In the genomic region with DNA sequence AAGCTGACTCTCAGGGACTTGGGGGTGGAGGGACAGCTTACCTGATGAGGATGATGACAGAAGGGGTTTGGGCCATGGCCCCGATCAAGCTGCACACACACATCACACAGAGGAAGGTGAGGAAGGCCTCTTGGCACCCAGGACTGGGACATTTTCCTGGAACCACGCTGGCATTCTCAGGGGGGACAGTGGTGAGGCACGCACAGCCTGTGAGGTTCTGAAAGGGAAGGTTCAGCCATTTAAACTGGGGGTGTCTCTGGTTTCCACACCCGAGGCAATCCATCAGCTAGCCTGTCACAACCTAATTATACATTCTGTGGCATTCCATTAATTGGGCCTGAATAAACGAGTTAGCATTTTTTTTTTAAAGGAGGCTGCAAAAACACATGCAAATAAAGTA, we compare ENCODE assay signal across 24 mouse cellular contexts.
DNase-seq lines count a peak whose midpoint lies in the region; ATAC-seq lines count a peak whose summit lies in the region.
"Had no signal": no experiment of that assay in that cellular context is flagged by ENCODE, and none has a peak within 500 bp of the region (broad histone marks: within the 10 kb centered on the region; RNA-seq: fewer than 3 reads in every experiment).

No protein-coding gene starts in this region.

- no peaks in the 10 kb centered on the region for H3K36me3 ChIP-seq in midbrain, embryonic 12.5 days
- H3K36me3 ChIP-seq in midbrain, embryonic 11.5 days (ENCODE audit: control insufficient read depth, insufficient read depth, low read length): no peaks in the 10 kb centered on the region
- H3K36me3 ChIP-seq in forebrain, embryonic 12.5 days (replicated peaks): no peaks in the 10 kb centered on the region
- peaks cover under 1% of the 10 kb centered on the region; the same call in 1 of the 2 replicates for H3K36me3 ChIP-seq in hindbrain, embryonic 13.5 days
- H3K36me3 ChIP-seq in midbrain, embryonic 16.5 days (ENCODE audit: control insufficient read depth, insufficient read depth, low read length): no peaks in the 10 kb centered on the region
- H3K36me3 ChIP-seq in kidney, embryonic 14.5 days (ENCODE audit: control insufficient read depth, insufficient read depth, low read length): no peaks in the 10 kb centered on the region
- H3K36me3 ChIP-seq: embryonic facial prominence, embryonic 13.5 days; G1E; limb, embryonic 12.5 days; liver, embryonic 13.5 days; lung, embryonic 15.5 days had no signal

- H3K4me3 ChIP-seq in midbrain, embryonic 12.5 days: no peak overlapping the region
- H3K4me3 ChIP-seq in midbrain, embryonic 11.5 days (ENCODE audit: low read depth, low read length): no peak overlapping the region
- H3K4me3 ChIP-seq in forebrain, embryonic 12.5 days (replicated peaks): no peak overlapping the region
- no peak overlapping the region for H3K4me3 ChIP-seq in hindbrain, embryonic 13.5 days
- H3K4me3 ChIP-seq in midbrain, embryonic 16.5 days (ENCODE audit: low read depth, low read length): no peak overlapping the region
- no peak overlapping the region for H3K4me3 ChIP-seq in kidney, embryonic 14.5 days (ENCODE audit: low read length)
- H3K4me3 ChIP-seq: embryonic facial prominence, embryonic 13.5 days; heart, embryonic 12.5 days; left cerebral cortex, adult 2 months; limb, embryonic 12.5 days; liver, embryonic 13.5 days; lung, embryonic 15.5 days had no signal

- H3K9me3 ChIP-seq in midbrain, embryonic 12.5 days: no peaks in the 10 kb centered on the region
- H3K9me3 ChIP-seq in midbrain, embryonic 11.5 days (ENCODE audit: control insufficient read depth, low read length): no peaks in the 10 kb centered on the region
- no peaks in the 10 kb centered on the region for H3K9me3 ChIP-seq in forebrain, embryonic 12.5 days
- H3K9me3 ChIP-seq in hindbrain, embryonic 13.5 days: no peaks in the 10 kb centered on the region
- H3K9me3 ChIP-seq in midbrain, embryonic 16.5 days (replicated peaks; ENCODE audit: control insufficient read depth, low read length, poor library complexity, severe bottlenecking): no peaks in the 10 kb centered on the region
- no peaks in the 10 kb centered on the region for H3K9me3 ChIP-seq in kidney, embryonic 14.5 days (ENCODE audit: control insufficient read depth, low read length)
- H3K9me3 ChIP-seq: embryonic facial prominence, embryonic 13.5 days; heart, embryonic 12.5 days; limb, embryonic 12.5 days; liver, embryonic 13.5 days; lung, embryonic 15.5 days had no signal

- peaks cover 16% of the 10 kb centered on the region for H3K4me1 ChIP-seq in midbrain, embryonic 12.5 days
- H3K4me1 ChIP-seq in midbrain, embryonic 11.5 days (ENCODE audit: control insufficient read depth, insufficient read depth, low read length): no peaks in the 10 kb centered on the region
- H3K4me1 ChIP-seq in forebrain, embryonic 12.5 days: peaks cover 22% of the 10 kb centered on the region
- peaks cover 32% of the 10 kb centered on the region for H3K4me1 ChIP-seq in hindbrain, embryonic 13.5 days (replicated peaks)
- H3K4me1 ChIP-seq in midbrain, embryonic 16.5 days (ENCODE audit: control insufficient read depth, insufficient read depth, low read length): peaks cover 12% of the 10 kb centered on the region
- 0 out of 2 replicates have a peak, but pooled peaks cover 6% of the 10 kb centered on the region for H3K4me1 ChIP-seq in kidney, embryonic 14.5 days (ENCODE audit: control insufficient read depth, insufficient read depth, low read length)
- H3K4me1 ChIP-seq: embryonic facial prominence, embryonic 13.5 days; heart, embryonic 12.5 days; liver, embryonic 13.5 days; lung, embryonic 15.5 days had no signal

- ATAC-seq in midbrain, embryonic 12.5 days (ENCODE audit: low FRiP score, low read depth): no peak
- ATAC-seq in midbrain, embryonic 11.5 days (ENCODE audit: low FRiP score): no peak
- ATAC-seq in forebrain, embryonic 12.5 days (ENCODE audit: low FRiP score): peak; percentile 57; the same call in 1 of the 2 replicates
- ATAC-seq in hindbrain, embryonic 13.5 days (ENCODE audit: low FRiP score): peak; percentile 44
- ATAC-seq in midbrain, embryonic 16.5 days: no peak
- no peak for ATAC-seq in kidney, embryonic 14.5 days (ENCODE audit: low FRiP score, low TSS enrichment)
- ATAC-seq: inflammation-experienced regulatory T-cells, adult 6 months had no signal

- 71% methylated on average over 5 of the region's 5 CpGs for WGBS in midbrain, embryonic 12.5 days
- 74% methylated on average over 5 of the region's 5 CpGs for WGBS in midbrain, embryonic 11.5 days
- 46% methylated on average over 5 of the region's 5 CpGs for WGBS in forebrain, embryonic 12.5 days
- WGBS in hindbrain, embryonic 13.5 days: 53% methylated on average over 5 of the region's 5 CpGs
- 44% methylated on average over 5 of the region's 5 CpGs for WGBS in midbrain, embryonic 16.5 days
- WGBS in kidney, embryonic 14.5 days: 74% methylated on average over 5 of the region's 5 CpGs

- DNase-seq in midbrain, embryonic 11.5 days (ENCODE audit: low spot score, missing footprints): no peak
- DNase-seq in right cerebral cortex, adult 18-20 months: no peak
- no peak for DNase-seq in kidney, adult 11 months
- DNase-seq: adrenal gland, postnatal 25 days; cerebellum, adult 11-12 months; heart, postnatal 14 days; kidney, adult 9 months; kidney, postnatal 36 days; liver, embryonic 13.5 days; lung, postnatal 4 days; right cerebral cortex, postnatal 4 days had no signal

- no peaks in the 10 kb centered on the region for H3K27me3 ChIP-seq in midbrain, embryonic 12.5 days
- H3K27me3 ChIP-seq in midbrain, embryonic 11.5 days (ENCODE audit: control insufficient read depth, insufficient read depth, low read length): no peaks in the 10 kb centered on the region
- no peaks in the 10 kb centered on the region for H3K27me3 ChIP-seq in forebrain, embryonic 12.5 days
- no peaks in the 10 kb centered on the region for H3K27me3 ChIP-seq in hindbrain, embryonic 13.5 days
- H3K27me3 ChIP-seq in midbrain, embryonic 16.5 days (ENCODE audit: control insufficient read depth, insufficient read depth, low read depth, low read length): no peaks in the 10 kb centered on the region
- no peaks in the 10 kb centered on the region for H3K27me3 ChIP-seq in kidney, embryonic 14.5 days (ENCODE audit: control insufficient read depth, insufficient read depth, low read length)
- H3K27me3 ChIP-seq: embryonic facial prominence, embryonic 13.5 days; heart, embryonic 12.5 days; limb, embryonic 12.5 days; liver, embryonic 13.5 days; lung, embryonic 15.5 days had no signal

- 0 out of 2 replicates have a peak overlapping the region, but pooled peaks have one; percentile 35 for H3K27ac ChIP-seq in midbrain, embryonic 12.5 days (replicated peaks)
- no peak overlapping the region for H3K27ac ChIP-seq in midbrain, embryonic 11.5 days (ENCODE audit: low read depth, low read length)
- H3K27ac ChIP-seq in forebrain, embryonic 12.5 days: peak overlapping the region; percentile 76
- H3K27ac ChIP-seq in hindbrain, embryonic 13.5 days: peak overlapping the region; percentile 88
- peak overlapping the region; percentile 64 for H3K27ac ChIP-seq in midbrain, embryonic 16.5 days (ENCODE audit: low read length)
- no peak overlapping the region for H3K27ac ChIP-seq in kidney, embryonic 14.5 days (ENCODE audit: low read depth, low read length)
- H3K27ac ChIP-seq: embryonic facial prominence, embryonic 13.5 days; left cerebral cortex, adult 2 months; liver, embryonic 13.5 days; lung, embryonic 15.5 days; stomach, postnatal 0 days had no signal

- H3K4me2 ChIP-seq in midbrain, embryonic 12.5 days (replicated peaks): no peak overlapping the region
- H3K4me2 ChIP-seq in midbrain, embryonic 11.5 days: no peak overlapping the region
- H3K4me2 ChIP-seq in forebrain, embryonic 12.5 days: 0 out of 2 replicates have a peak overlapping the region, but pooled peaks have one; percentile 15
- no peak overlapping the region for H3K4me2 ChIP-seq in hindbrain, embryonic 13.5 days
- H3K4me2 ChIP-seq in midbrain, embryonic 16.5 days (ENCODE audit: low read length): no peak overlapping the region
- no peak overlapping the region for H3K4me2 ChIP-seq in kidney, embryonic 14.5 days (replicated peaks; ENCODE audit: low read depth, low read length)
- H3K4me2 ChIP-seq: embryonic facial prominence, embryonic 13.5 days; heart, embryonic 12.5 days; liver, embryonic 13.5 days; lung, embryonic 15.5 days had no signal

- no peak overlapping the region for H3K9ac ChIP-seq in midbrain, embryonic 12.5 days (replicated peaks)
- H3K9ac ChIP-seq in midbrain, embryonic 11.5 days (ENCODE audit: low read length): no peak overlapping the region
- no peak overlapping the region; the same call in 1 of the 2 replicates for H3K9ac ChIP-seq in forebrain, embryonic 12.5 days
- H3K9ac ChIP-seq in hindbrain, embryonic 13.5 days: no peak overlapping the region
- H3K9ac ChIP-seq in midbrain, embryonic 16.5 days (ENCODE audit: low read depth, low read length): no peak overlapping the region
- H3K9ac ChIP-seq in kidney, embryonic 14.5 days (ENCODE audit: low read depth, low read length): no peak overlapping the region
- H3K9ac ChIP-seq: embryonic facial prominence, embryonic 13.5 days; heart, embryonic 12.5 days; limb, embryonic 12.5 days; liver, embryonic 13.5 days; lung, embryonic 15.5 days had no signal

Comparison
In these comparisons a context has a peak if more than half of its experiments do, and no peak if none do; other contexts are left out.
1. H3K27ac ChIP-seq: peak in midbrain, embryonic 12.5 days (single experiment), forebrain, embryonic 12.5 days (single experiment), hindbrain, embryonic 13.5 days (single experiment) and midbrain, embryonic 16.5 days (single experiment); none in midbrain, embryonic 11.5 days (single experiment) and kidney, embryonic 14.5 days (single experiment).
2. ATAC-seq: peak in forebrain, embryonic 12.5 days (single experiment) and hindbrain, embryonic 13.5 days (single experiment); none in midbrain, embryonic 12.5 days (single experiment), midbrain, embryonic 11.5 days (single experiment), midbrain, embryonic 16.5 days (single experiment) and kidney, embryonic 14.5 days (single experiment).